Mouse (Mus musculus): Measurements from ENCODE around the gene Smo.

The Smo gene

DNA sequence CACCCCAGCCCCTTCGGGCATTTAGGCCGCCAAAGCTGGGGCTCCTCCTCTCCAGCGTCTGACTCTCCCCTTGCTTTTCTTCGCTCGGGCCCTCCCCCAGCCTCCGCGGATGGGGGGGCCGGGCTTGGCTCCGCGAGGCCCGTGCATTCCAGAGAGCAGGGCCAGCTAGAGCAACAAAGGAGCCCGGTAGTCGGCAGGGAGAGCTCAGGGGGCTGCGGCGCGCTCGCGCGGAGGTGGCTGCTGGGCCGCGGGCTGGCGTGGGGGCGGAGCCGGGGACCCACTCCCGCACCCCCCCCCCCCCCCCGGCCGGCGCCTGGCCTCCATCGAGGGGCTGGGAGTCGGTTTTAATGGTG is at the start of gene Smo:
TSS of gene Smo (plus strand) at position 168 of the 353 bp plus-strand sequence.
- CTCF ChIA-PET = no interaction called here

DNA sequence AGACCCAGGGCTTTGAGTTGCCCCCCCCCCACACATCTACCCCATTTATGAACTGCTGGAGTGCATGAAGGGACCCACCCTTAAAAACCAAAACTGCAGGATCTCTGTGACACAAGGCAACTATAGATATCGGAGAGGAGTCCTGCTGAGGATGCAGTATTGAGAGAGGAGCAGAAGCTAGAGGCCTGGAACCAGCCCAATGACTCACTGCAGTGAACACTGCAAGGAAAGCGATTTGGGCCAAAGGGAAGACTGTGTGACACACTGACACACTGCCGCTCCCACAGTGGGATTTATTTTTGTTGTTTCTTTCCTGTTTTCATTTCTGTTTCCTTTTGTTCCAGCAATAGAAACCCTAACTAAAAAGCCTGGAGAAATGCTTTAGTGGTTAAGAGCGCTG is 49.4 kb upstream of the Smo start:
- CTCF ChIA-PET = no interaction called here

DNA sequence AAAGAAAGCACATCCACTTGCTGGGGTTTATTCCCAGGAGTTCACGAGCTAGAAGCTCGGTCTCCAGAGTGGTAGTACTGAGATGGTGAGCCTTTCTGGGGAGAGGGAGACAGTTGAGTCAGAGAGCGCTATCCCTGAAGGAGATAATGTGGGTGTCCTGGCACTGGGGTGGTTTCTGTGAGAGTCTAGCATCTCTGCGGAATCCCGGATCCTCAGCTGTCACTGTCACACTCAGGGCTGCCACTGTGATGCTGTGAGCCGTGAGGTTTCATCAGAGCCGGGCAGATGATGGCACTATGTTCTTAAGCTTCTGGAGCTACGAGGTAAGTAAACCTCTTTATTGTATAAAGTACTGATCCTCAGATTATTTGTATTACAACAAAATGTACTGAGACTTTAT is 45.8 kb upstream of the Smo start:
- CTCF ChIA-PET = interaction anchor here (0.7 kb wide), 1 partner anchor 23 kb away, joined by 11 read pairs; no protein-coding TSS in a partner anchor

DNA sequence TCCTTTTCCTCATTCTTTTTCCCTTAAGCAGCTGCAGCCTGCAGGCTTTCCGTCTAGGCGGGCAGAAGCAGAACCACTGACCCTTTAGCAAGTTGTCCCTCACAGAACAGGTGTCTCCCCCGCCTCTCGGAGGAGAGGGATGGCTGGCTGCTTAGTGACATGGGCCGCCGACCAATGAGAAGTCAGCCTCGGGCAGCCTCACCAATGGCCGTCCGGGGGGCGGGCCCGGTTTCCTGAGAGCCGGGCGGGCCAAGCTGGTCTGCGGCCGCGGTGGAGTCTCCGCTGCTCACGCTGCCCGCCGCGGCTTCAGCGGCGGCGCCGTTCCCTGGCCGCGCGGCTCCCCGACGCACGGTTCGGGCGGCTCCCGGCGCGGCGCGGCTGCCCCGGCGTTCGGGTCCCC is 41.4 kb upstream of the Smo start, which contains the start of gene Tspan33:
TSS of gene Tspan33 (plus strand) at position 270 of the 400 bp plus-strand sequence.
- CTCF ChIA-PET = interaction anchor here (0.6 kb wide), 1 partner anchor 725 kb away, joined by 4 read pairs; no protein-coding TSS in a partner anchor

DNA sequence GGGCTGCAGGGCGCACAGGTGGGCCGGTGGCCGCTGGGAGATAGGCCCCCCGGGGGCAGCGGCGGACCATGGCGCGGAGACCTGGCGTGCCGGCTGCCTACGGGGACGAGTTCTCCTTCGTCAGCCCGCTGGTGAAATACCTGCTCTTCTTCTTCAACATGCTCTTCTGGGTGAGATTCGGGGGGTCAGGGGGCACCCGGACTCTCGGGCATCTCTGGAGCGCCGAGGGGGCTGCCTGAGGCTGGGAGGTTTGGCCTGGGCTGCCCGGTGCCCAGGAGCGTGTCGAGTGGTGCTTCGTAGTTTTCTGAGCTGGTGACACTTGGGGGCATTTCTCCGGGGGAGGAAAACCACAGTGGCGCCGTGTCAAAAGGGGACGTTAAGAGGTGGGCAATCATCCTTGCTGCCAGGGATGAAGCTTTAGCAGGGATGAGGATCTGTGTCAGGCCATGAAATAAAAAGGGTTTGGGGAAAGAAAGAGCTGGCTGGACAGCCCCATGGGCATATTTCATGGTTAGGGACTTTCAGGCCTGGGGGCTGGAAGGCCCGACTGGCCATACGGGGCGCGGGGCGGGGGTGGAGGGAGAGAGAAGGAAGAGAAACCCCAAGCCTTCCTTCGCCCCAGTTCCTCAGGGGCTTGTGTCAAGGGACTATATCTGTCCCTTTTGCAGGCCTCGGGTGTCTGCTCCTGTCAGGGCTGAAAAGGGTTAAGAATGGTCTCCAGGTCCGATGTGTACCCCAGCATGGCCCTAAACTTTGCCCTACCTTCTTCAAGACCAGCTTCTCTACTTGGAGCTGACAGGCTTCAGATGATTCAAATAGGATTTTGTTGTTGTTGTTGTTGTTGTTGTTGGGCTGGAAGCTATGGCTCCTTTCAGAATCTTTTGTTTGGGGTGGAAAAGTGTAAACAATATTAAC is 40.7 kb upstream of the Smo start:
- CTCF ChIA-PET = no interaction called here

DNA sequence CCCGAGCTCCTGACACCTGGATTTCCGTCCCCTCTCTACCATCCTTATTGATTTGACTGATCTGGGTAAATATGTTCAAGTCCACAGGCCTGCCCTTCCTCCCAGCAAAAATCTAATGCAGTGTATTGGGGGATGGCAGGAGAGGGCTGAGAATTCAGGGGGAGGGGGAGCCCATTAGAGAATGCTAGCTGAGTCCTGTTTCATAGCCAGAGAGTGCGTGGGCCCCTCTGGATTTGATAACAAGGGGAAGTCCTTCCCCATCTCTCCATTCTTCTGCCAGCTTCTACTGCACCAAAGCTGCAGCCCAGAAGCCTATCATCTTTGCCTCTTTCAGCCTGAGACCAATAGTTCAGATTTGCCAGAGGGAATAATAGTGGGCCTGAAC is 40.0 kb upstream of the Smo start:
- CTCF ChIA-PET = no interaction called here

DNA sequence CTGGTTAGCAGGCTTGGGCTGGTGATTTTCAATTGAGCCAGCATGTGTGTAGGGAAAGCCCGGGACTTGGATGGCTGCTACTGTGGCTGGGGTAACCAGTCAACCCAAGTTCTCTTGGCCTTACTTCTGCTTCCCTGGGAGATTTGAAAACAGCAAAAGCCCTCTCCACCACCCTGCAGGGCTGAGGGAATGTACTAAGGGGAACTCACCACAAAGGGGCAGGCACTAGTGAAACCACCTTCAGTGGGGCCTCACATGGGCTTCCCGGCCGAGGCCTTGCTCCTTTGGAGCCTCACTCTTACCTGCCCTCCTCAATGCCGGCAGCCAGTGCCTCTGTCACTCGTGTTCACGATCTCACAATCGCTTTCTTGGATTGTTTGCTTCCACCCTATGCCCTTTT is 39.3 kb upstream of the Smo start:
- CTCF ChIA-PET = no interaction called here

DNA sequence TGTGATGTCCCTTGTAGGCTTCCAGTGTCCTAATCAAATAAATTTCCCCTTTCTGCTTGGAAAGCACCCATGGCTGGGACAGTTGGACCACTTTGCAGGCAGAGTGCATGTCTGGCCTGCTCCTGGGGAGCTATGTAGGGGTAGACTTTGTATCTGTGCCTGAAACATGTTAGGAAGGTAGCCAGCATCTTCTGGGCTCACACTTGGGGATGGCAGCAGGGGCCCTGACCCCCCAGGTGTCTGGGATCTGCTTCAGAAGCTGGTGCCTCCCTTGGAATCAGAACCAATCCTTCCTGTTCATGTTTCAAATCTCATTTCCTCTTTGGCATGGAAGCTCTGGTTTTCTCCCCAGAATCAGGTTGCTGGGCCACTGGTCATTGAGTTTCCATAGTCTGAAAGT is 38.2 kb upstream of the Smo start:
- CTCF ChIA-PET = interaction anchor here (0.6 kb wide), 1 partner anchor 107 kb away, joined by 3 read pairs; no protein-coding TSS in a partner anchor

DNA sequence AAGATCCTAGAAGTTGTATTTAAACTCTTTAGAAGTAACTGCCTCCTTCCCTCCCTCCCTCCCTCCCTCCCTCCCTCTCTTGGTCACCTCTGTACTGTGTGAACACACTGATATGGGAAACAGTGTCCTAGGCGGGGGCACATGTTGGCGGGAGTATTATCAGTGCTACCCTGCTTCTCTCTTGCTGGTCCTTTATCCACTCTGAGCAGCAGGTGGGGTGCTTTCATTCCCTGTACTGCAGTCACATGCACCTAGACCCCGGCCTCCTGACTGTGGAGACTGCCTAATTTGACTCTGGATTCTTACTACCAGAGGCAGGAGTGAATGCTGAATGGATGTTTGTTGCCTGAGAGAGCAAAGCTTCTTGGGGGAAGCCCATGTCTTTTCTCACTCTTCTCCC is 37.8 kb upstream of the Smo start:
- CTCF ChIA-PET = no interaction called here

DNA sequence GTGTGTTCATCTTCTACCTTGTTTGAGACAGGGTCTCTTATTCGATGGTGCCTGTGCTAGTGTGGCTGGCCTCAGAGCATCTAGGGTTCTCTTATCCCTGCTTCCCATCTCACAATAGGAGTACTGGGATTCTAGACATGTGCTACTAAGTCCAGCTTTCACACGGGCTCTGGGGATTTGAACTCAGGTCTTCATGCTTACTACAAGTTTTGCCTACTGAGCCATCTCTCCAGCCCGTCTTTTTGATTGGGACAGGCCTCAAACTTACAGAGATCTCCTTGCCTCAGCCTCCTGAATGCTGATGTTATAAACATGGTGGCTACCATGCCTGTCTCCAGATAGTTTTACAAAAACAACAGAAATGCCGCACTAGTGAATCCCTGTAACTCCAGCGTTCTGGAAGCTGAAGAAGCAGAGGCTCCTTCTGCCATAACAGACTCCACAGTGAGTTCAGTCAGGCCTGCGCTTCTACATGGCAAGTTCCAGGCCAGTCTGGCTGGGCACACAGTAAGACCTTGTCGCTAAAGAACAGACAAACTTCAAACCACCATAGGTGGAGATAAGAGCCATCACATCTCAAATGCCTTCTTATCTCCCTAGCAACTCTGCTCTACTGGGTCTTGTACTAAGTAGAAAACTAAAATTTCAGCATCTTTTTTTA is 36.1 kb upstream of the Smo start:
- CTCF ChIA-PET = no interaction called here

DNA sequence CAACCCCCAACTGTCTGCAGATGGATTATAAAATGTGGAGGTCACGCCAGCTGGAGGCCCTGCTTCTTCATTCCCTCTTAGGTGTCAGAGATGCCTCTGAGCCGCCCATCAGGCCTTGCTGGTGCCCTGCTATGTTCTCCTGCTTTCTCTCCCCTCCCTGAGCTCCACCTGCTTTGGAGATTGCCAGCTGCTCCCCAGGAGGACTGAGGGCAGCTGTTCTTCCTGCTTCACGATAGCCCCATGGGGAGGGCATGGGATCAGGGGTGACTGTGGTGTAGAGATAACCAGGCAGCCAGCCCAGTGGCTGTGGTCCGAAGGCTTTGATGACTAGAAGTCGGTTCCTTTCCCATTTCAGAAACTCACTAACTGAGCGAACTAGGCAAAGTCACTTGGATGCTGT is 34.3 kb upstream of the Smo start:
- CTCF ChIA-PET = no interaction called here

DNA sequence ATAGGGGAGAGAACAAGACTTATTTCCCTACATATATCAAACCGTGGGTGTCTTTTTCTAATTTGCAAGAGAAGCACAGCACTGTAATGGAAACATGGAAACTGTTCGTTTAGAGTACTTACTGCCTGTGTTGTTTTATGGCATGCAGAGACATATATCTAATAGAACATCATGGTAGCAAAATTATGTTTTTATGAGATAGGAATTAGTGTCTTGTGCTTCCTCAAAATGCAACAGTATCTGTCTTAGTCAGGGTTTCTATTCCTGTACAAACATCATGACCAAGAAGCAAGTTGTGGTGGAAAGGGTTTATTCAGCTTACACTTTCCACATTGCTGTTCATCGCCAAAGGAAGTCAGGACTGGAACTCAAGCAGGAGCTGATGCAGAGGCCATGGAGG is 33.2 kb upstream of the Smo start:
- CTCF ChIA-PET = no interaction called here

DNA sequence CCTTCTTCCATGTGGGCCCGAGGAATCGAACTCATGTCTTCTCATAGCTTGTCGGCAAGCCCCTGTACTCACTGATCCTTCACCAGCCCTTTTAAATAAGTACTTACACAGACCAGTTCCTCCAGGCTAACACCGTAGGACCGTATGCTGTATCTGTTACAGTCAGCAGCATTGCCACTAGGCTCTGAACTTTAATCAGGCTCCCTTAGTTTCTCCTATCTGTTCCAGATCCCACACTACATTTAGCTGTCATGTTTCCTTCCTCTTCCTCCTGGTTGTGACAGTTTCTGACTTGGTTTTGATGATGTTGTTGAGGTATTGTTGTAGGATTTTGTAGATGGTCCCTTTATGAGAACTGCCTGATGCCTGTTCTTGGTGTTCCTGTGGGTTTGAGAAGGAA is 31.2 kb upstream of the Smo start:
- CTCF ChIA-PET = no interaction called here

DNA sequence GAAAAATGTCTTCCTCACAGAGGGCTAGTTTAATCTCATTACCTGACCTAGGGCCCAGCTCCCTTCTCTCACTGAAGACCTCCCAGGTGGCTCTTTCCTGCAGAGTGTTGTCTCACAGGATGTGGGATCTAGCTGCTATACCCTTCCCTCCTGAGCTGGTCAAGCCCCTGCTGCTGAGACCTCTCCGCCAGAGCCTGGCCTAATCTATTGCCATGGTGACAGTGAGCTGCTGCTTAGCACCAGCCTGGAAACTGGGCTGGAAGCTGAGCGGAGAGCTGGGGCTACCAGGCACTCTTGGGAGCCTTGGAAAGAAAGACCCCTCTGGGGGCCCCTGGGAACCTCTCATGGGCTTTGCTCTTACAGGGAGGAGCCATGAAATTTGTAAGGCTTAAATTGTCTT is 27.4 kb upstream of the Smo start:
- CTCF ChIA-PET = no interaction called here

DNA sequence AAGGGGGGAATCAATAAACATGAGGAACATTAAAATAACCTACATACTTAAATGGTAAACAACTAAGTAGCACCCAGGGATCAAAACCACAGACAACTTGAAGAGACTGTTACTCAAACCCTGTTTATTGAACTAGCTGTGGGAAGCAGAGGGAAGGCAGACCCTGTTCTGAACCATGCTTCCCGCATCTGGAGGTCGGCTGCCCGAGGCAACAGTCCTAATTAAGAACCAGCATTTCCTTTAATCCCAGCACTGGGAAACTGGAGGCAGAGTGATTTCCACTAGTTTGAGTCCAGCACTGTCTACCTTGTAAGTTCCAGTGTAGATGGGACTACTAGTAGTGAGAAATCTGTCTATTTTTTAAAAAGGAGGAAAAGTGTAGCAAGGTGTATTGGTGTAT is 24.0 kb upstream of the Smo start:
- CTCF ChIA-PET = no interaction called here

DNA sequence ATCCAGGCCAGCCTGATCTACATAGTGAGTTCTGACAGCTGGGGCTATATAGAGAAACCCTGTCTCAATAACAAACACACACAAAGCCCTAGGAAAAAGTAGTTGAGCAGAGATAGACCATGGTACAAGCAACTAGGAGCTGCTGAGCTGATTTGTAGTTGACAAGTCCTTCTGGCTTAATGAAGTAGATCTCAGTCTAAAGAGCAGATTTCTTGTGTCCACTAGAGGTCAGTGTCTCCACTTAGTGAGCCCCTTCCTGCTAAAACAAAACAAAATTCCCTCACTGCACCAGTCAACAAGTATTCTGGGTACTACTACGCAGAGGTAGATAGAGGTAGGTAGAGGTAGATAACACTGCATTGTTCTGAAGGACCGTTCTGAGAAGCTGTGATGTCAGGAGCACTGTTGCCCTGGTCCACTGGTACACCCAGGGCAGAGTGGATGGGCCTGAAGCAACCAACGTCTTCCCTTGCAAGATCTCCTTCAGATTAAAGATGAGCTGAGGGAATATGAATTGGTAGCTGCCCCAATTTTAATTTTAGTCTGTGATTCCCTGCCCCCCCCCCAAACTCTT is 23.2 kb upstream of the Smo start:
- CTCF ChIA-PET = interaction anchor here (0.6 to 1.2 kb wide), 3 partner anchors 23 to 1231 kb away, joined by 3 to 11 read pairs (median 3); no protein-coding TSS in a partner anchor

DNA sequence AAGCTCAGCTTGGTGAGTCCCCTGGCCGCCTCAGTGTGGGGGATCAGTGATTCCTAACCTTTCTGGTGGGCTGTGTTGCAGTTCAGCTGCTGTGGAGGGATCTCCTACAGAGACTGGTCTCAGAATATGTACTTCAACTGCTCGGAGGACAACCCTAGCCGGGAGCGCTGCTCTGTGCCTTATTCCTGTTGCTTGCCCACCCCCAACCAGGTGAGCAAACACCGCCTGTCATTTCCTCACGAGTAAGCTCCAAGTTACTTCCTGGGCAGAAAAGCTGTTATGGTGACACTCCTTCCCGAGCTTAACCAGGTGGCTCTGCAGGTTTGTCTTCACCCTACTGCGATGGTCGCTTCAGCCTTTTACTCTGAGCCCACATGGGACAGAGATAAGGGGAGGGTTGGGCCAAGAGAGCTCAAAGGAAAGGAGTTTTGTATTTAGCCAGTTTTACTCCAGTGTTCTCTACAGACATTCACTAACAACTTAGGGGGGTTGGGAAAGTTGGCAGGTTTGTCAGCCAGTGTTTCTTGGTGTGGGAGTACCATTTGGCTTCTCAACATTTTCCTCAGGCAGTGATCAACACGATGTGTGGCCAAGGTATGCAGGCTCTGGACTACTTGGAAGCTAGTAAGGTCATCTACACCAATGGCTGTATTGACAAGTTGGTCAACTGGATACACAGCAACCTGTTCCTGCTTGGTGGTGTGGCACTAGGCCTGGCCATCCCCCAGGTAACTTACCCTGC is 18.5 kb upstream of the Smo start:
- CTCF ChIA-PET = no interaction called here

DNA sequence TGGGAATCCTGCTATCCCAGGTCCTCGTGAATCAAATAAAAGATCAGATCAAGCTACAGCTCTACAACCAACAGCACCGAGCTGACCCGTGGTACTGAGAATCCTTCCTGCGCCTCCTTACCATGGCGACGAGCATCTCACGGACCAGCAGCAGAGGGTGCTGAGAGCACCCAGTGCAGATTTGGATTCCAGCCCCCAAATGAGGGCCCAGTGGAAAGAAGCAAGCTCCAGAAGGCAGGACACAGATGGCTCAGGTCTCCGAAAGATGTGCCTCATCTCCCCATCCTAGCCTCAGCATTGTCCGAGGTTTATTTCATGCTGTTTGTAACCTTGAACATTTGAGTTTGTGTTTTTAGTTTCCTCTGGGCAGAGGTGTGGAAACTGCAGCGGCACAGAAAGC is 17.8 kb upstream of the Smo start:
- CTCF ChIA-PET = no interaction called here

DNA sequence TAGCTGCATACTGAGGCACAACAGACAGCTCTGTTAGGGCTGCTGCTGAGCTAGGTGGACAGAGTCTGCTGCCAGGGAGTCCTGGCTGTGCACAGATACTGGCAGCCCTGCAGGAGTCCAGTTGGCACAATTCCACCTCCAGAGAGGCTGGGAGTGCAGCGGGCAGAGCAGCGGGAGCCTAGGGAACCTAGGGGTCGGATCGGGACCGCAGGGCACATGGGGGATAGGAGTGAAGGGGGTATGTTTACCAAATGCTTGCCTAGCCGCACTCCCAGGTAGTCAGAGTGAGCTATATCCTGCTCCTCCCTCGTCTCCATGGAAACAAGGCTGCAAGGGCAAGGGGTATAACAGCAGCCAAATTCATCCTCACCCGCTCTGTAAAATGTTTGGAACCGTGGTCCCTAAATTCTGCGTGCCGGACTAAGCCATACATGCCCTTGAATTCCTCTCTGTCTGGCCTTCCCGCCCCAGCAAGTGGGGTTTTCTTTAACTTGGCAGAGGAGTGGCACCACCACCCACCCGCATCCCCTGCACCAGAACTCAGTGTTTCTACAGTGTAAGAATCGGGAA is 17.3 kb upstream of the Smo start:
- CTCF ChIA-PET = no interaction called here

DNA sequence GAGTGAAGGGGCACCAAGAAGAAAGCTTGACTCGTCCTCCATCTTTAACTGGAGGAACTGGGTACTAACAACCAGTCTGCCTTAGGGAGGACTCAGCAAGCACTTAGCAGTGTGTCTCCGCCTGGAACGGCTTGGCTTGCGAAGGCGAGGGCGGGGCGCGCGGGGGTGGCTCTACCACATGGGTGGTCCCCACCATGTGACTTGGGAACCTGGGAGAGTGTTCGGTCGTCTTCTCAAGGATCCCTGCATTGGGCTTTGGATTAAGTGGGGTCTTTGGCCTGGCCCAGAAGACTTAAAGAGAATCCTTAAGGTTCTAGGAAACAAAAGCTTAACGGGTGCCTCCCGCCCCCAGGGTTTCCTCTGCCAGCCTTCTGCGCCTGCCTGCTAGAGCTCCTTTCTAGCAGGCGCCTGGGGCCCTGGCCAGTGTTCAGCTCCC is 16.4 kb upstream of the Smo start:
- CTCF ChIA-PET = no interaction called here

DNA sequence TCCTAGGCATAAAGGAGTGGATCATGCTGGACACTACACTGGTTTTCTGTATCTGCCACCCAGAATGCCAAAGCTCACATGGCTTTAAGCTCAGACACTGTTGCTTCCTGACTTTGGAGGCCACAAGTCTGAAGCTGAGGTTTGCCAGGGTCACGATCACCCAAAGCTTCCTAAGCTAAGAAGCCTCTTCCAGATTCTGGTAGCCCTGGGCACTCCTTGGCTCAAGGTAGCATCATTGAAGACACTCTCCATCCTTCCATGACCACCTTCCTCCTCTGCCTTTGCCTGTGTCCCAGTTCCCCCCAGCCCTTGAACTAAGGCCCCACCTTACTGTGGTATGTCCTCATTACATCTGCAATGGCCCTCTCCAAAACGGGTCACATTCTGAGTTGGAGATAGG is 13.4 kb upstream of the Smo start:
- CTCF ChIA-PET = no interaction called here
